Mouse (Mus musculus) ES-Bruce4 (cell line): ENCODE results near the gene Arhgap21.

Experiments
- CTCF ChIP-seq: IDR thresholded peaks from one replicate; pipeline ENCODE4 v1.8.1; 2011; ENCODE audit warnings: low read depth, low read length
- EP300 ChIP-seq: IDR thresholded peaks from 2 replicates; pipeline ENCODE4 v1.6.1; 2011; ENCODE audit warnings: low read depth, low read length; ENCODE audit not compliant: insufficient read depth
- POLR2A ChIP-seq: IDR thresholded peaks from one replicate; pipeline ENCODE4 v1.8.1; 2011; ENCODE audit warnings: low read length; ENCODE audit not compliant: insufficient read depth

DNA sequence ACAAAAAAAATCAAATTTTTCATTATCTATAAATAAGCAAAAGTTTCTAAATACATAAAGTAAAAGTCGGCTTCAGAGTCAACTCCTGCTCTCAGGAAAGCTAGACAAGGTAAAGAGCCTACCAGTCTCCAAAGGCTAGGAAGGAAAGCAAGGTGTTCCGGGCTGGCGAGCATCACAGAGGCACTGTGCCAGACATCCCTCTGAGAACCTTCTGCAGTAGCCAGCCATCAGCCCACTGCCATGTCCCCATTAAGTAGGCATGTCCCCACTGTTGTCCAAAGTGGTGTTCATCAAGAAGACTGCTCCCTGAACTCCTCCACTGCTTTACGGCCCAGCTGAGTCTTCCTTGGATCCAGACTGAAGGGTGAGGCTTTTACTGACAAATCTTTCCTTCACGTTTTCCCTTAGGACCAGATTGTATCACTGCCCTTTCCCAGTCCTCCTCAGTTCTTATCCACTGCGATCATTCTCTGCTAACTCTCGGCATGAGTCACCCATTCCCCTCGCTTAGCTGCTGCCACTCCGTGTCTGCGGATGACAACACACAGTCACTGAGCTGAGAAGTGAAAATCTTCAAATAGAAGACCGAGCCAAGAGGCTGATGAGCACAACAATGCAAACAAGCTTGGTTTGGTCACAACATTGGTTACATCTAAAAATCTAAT lies 65.6 kb downstream of the Arhgap21 start:
- no peak for TF ChIP-seq CTCF
- TF ChIP-seq POLR2A: no peak
- no peak for TF ChIP-seq EP300
